Mouse (Mus musculus): ENCODE results near the gene Prx.

DNA sequence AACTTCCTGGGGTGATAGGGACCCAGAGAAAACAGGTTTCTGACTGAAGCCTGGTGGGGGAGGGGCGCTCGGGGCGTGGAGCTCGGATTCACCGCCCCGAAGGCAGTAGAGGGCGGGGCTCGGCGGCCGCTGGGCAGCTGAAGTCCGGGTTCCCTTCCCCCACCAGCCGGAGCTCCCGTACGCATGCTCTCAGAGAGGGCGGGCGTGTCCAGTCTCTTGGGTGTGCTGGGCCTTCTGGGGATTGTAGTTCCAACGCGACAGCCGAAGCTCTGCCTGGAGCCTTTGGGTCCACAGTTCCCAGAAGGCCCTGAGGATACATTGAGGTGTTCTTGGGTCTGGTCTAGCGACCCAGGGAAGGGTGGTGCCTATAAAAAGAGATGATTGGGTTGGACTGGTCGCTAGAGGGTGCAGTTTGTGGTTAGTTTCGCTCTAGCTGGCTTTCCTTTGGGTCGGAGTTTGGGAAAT lies 24.6 kb upstream of the Prx start:
- no peak for TF ChIP-seq USF1 (IDR thresholded peaks at IDR 0.05; ENCODE audit: low read depth)
- TF ChIP-seq CTCF (IDR thresholded peaks at IDR 0.05; ENCODE audit: control insufficient read depth, insufficient read depth, insufficient read length), result peak; percentile 22
- no peak for TF ChIP-seq MAX (IDR thresholded peaks at IDR 0.05)
- no peak for TF ChIP-seq MYOD1 (IDR thresholded peaks at IDR 0.05; ENCODE audit: control insufficient read depth, insufficient read length, low read depth)
- no peak for TF ChIP-seq CEBPB (IDR thresholded peaks at IDR 0.05; ENCODE audit: low read depth)
- TF ChIP-seq MYOG (IDR thresholded peaks at IDR 0.05; ENCODE audit: control insufficient read depth, extremely low read depth, insufficient read length), result no peak
- TF ChIP-seq FOSL1 (IDR thresholded peaks at IDR 0.05; ENCODE audit: insufficient read depth, low read length, poor library complexity, severe bottlenecking), result no peak

All from C2C12 (cell line).